Mouse (Mus musculus) ovary, postnatal 10 days (tissue): ENCODE data around the gene Prkce.

ENCODE experiments used
- DNase-seq: peaks from one replicate; pipeline ENCODE4 v3.0.0; 2022; ENCODE audit warnings: low spot score

The Prkce gene

DNA sequence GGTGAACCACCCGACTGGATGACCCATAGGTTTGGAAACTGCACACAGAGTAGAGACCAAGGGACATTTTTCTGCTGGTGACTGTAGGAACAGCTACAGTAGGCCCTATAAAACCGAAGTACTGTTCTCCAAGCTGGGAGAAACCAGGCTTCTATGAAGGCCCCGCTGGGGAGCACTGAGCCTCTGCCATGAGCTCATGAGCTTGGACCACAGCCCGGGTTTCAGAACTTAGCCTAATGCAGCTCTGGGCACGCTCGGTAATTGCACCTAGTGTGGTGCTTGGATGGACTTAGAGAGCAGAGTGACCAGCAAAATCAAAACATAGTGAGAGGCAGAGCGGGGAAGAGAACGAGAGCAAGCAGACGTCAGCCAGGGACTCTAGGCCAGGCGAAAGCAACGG lies 134.7 kb downstream of the Prkce start:
- DNase-seq = no peak

DNA sequence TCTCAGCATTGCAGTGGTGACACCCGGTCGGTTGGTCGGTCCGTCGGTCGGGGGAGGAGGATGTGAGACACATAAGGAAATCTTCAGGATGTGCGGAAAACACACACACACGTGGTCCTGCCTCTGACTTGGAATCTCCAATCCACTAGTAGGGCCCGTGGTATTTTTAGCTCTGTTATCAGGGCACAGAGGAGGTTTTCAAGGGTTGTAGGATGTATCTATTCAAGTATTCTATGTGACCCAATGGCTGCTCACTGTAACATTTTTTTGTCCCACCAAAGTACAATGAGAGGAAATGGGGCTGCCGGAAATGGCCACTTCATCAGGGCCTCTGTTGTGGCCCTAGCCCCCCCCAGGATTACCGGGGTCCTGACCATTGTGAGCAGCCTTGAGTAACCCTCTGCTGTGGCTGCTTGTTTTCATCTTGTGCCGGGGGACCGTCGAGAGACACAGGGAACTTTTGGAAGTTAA lies 135.3 kb downstream of the Prkce start:
- DNase-seq = no peak

DNA sequence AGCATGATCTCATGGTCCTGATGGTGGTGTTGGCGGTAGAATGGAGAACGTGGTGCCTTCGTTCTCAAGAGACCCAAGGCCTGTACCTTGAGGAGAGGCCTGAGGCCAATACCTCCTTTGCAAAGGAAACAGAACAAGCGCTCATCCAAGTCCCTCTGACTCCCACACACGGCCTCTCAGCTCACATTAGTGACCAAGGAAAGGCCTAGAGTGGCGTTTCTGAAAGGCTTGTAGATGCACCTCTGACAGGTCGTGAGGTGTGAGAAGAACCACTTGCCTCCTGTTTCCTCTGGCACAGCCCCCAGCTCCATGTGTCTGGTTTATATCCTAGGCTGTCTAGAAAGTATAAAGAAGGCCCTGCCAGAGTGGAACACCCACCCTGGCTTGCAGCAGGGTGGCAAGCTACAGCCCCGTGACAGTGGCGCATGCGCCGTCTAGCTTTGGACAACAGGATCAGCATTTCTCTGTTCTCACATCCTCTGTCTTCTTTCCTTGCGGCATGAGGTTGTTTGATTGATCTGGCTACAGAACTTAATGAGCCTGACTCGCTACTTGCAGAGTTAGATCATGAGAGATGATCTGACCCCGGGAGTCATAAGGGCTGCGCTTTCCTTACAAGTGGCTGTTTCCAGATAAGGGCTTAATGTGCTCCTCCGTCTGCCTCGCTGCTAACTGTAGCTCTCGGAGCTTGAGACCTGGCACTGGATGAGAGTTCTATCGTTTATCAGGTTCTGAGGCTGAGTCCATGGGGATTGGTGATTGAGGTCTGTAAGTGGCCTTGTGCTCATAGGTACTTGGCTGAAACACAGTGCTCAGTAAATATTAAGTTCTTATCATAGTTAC lies 136.0 kb downstream of the Prkce start:
- DNase-seq = no peak

DNA sequence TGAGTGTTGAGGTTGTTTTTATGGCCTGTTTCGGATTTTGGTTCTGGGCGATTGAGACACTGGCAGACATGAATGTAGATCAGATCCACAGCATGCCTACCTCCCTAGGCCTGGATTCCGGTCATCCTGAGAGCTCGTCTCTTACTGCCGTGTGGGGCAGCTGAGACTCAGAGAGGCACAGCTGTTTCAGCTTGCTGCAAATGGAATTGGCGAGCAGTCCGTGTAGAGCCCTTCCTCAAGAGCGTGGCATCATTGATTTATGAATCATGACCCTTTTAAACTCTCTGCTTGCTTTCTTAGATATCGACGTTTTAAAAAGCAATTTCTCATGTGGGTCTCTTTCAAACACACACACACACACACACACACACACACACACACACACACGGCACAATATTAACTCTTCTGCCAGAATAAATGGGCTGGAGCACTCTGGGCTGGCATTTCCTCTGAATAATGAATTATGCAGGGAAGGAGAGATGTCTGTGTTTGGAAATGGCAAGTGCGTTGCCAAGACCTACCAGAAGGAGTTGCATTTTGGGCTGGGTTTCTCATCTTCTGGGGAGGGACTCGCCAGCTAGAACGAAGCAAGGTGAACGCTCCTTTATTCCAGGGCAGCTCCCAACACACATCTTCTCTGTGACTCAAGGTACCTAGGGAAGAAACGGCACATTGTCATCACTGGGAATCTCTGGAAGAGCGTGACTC lies 137.5 kb downstream of the Prkce start:
- no peak for DNase-seq

DNA sequence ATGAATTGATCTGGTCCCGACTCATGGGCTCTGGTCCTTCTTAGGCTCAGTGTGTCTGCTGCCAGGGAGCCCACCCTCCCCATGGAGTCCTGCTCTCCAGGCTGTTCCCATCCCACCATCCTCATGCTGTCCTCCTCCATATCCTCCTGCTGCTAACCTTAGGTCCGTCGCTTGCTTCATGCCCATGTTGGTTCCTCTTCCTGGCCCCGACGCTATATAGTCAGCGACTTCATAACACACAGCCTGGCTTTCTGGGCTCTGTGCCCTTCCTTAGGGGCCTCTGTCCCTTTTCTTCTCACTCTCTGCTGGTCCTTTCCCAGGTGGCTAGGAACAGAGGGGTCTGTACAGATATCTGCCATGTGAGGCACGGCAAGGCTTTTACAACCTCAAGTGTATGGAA lies 138.6 kb downstream of the Prkce start:
- no peak for DNase-seq

DNA sequence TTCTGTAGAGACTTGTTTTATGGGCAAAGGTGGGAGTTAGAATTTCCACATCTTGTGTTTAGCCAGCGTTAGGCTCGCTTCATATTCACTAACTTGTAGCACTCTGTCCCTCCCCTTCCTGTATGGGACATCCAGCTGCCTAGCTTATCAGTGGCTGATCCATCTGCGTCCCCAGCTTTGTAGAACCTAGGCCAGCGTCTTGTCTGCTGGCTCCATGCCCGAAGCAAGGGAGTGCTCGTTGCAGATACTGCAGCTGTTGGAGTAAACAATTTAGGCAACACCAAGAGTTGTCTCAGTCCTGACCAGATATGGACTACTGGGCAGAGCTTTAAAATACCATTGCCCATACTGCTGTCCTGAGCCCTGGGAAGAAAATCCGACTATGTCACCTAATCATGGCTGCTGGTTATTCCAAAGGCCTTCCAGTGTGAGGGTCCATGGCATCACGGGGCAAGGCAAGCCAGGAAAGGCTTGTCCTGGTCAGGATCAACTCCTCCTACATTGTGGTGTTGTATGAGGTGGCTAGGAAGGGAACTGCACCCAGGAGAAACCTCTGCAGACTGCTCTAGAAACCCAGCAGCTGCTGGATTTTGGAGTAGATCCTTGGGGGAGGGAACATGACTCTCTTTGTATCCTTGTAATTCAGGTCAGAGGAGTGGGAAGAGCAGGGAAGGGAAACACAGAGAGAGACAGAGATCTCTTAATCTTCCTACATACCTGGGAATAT lies 146.0 kb downstream of the Prkce start:
- no peak for DNase-seq

DNA sequence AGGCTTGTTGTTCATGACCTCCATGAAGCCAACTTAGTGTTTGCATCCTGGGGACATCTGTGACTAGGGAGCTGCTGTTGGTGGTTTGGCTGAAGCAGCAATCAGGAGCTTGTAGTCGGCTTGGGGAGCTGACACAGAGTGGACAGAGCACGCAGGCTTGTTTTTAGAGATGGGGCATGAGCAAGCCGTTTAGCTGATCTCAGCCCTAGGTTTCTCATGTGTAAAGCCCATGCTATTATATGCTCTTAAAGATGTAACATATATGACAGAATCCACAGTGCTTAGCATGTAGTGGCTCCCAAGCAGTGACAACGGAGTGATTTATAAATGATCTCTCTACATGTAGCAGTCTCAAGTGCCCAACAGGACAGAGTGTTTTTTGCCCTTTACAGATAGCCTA lies 148.3 kb downstream of the Prkce start:
- DNase-seq = no peak

DNA sequence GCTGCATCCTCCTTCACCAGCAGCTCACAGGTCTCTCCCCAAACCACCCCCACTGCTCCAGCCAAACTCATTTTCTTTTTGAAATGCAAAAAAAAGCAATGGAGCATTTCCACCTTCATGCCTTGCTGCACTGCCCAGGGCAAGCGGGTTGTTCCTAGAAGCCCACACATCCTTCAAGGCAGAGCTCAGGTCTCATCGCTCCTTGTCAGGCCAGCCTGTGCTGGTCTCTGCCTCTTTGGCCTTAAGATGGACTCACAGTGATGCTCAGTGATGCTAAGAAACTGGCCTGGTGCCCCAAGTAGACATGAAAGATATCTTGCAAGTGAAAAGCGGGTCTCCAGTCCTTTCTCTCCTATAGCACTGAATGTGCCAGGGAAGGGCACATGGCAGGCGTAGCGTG lies 149.2 kb downstream of the Prkce start:
- DNase-seq = no peak

DNA sequence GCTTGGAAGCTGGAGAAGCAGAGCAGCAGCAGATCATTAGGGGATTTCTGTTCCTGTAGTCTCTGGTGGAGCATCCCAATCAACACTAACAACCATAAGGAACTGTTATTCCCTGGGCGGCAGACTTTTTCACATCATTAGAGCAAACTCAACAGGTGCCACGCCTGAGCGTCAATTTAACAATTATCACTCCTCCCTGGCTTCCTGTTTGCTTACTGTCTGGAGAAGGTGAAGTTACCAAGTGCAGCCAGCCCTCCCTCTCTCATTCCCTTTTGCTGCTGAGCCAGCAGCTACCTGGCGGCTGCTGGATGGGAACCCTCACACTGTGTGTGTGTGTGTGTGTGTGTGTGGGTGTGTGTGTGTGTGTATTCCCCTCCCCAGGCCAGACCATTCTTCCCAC lies 149.6 kb downstream of the Prkce start:
- DNase-seq = no peak

DNA sequence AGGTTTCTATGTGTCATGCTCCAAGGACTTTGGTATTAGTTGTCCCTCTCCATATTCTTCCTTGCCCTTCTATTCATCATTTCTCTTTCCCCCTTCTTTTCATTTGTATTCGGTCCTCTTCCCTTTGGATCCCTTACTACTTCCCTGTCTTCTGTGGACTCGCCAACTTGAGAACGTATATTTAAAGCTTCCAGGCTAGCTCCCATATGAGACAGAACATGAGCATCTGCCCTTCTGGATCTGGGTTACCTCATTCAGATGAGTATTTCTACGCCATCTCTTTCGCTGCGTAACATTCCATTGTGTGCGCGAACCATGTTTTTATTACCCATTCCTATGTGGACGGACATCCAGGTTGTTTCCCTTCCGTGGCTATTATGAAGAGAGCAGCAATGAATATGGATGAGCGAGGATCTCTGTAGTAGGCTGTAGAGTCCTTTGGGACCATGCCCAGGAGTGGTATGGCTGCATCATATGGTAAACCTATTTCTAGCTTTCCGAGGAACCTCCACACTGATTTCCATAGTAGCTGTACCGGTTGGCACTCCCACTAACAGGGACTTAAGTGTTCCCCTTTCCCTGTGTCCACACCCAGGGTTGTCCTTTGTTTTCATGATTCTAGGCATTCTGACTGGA lies 152.5 kb downstream of the Prkce start:
- DNase-seq = no peak

DNA sequence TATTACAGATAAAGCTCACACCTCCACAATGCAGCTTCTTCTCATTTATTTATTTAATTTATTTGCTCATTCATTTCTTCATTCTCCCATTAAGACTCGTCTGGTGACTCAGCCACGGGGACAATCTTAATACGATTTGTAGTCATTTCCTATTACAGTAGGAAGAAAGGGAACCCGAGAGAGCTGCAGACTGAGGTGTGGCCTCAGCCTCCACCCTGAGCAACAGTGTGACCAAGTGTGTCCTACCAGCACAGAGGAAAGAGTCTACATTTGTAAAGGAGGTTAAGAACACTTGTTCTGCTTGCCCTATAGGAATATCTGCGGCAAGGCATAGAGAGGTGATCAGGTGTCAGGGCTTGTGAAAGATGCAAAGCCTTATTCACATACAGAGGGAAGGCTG lies 155.3 kb downstream of the Prkce start:
- no peak for DNase-seq

DNA sequence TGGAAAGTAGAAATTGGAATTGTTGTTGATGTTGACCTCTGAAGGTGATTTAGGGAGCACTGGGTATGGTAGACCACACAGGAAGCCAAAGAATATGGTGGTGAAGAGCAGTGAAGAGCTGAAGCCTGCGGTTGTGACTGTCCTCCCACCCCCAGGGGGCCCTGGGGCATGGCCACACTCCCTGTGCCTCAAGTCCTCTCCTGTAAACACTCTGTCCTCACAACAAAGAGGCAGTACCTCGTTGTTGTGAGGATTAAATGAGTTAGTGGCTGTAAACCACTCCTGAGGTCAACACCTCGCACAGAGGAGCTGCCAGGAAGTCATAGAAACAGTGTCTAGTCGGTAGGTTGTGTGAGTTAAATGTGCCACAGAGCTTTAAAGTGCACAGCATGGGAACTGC lies 155.7 kb downstream of the Prkce start:
- DNase-seq = no peak

DNA sequence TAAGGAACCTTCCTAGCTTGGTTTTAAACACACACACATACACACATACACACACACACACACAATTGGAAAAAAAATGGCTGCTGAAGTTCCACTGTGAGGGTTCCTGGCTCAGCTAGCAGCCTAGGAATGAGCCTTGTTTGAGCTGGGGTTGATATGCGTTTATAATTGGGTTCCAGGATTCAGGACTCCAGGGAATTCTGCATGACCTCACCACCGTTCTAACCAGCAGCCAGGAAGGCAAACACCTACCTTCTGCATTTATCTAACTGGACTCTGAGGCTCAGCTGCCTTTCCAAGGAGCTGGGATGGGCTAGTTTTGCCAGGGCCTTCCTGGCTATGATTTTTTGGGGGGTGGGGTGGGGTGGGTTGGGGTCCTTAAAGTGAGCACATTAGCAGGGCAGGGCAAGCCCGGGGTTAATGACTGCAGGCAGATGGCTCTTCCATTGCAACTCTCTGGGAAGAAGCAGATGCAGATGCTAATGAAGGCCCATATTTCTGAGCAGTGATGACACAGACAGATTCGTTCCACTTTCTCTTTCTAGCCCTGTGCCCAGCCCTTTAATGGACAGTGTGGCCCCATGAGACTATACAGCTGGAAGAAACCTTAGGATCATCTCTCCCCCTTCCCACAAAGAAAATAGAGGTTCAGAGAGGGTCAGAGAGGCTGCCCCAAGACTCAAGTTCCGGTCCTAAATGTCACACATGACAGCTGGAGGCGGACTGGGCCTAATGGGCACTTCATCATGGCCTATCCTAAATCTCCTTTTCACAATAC lies 156.5 kb downstream of the Prkce start:
- no peak for DNase-seq

DNA sequence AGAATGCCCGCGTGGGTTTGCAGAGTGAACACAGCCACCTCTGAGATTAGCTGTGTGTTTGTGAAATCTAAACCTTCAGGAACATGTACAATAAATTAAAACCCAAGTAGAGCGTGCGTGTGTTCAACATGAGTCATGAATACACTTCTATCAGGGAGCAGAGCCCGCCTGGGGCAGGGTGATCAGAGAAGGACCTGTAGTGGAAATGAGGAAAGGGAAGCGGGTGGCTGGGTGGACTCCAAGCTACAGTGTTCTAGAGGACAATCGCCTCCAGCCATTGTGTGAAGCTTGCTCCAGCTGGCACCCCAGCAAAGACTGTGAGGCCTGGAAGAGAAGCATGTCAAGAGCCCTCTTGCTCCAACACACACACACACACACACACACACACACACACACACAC lies 157.2 kb downstream of the Prkce start:
- DNase-seq = no peak

DNA sequence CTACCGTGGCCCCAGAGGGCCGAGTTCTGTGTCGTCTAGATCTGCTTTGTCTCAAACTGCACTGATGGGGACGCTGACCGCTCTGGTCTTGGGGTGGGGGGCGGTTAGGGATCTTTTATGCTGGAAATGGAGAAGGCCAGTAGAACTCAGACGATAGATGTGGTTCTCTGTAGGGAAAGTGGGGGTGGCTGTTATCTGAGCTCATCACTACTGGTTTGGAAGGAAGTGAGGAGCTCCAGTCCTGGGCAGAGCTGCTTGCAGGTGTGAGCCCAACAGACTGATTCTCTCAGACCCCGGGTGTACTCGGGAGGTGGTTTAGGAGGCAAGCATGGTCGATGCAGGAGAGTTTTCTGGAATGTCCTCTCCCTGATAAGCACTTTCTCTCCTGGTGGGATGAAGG lies 157.7 kb downstream of the Prkce start:
- DNase-seq = no peak

DNA sequence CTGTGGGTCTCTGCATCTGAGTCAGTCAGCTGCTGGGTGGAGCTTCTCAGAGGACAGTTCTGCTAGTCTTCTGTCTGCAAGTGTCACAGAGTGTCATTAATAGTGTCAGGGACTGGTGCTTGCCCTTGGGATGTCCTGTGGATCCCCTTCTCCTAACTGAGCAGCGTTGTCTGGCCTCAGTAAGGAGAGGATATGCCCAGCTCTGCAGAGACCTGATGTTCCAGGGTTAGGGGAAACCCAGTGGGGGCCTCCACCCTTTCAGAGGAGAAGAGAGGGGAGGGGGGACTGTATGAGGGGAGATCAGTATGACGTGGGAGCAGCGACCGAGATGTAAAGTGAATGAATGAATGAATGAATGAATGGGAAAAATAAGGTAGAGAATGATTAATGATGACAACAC lies 160.4 kb downstream of the Prkce start:
- no peak for DNase-seq

DNA sequence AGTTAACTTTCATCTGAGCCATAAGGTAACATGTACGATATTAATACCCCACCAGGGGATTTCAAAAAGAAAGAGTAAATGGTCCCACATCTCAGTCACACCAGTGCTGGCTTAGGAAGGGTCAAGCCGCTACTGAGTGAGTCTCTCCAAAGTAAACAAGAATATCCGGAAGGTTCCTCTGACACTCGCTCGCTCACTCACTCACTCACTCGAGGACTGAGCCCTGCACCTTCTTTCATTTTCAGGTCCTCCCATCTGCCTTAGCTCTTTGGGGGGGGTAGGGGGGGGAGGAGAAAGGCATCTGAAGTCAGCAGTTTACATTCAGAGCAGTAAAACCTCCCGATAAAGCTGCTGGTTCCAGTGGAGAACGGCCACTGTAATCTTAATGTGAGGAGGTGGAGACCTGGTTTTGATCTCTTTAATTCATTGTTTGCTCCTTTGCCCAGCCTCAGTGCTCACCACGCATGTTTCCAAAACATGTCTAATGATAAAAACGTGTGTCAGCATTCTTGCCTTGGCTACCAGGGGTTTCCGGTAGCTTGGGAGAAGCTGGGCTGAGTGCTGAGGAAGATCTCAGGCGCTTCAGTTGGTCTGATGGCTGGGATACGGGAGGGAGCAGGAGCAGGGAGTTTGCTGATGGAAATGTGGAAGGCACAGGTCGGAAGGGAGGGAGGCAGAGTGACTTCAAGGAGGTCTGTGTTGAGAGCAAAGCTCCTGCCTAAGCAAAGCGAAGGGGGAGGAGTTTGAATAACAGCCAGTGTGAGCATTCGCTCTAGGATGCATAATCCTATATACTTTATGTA lies 161.9 kb downstream of the Prkce start:
- no peak for DNase-seq

DNA sequence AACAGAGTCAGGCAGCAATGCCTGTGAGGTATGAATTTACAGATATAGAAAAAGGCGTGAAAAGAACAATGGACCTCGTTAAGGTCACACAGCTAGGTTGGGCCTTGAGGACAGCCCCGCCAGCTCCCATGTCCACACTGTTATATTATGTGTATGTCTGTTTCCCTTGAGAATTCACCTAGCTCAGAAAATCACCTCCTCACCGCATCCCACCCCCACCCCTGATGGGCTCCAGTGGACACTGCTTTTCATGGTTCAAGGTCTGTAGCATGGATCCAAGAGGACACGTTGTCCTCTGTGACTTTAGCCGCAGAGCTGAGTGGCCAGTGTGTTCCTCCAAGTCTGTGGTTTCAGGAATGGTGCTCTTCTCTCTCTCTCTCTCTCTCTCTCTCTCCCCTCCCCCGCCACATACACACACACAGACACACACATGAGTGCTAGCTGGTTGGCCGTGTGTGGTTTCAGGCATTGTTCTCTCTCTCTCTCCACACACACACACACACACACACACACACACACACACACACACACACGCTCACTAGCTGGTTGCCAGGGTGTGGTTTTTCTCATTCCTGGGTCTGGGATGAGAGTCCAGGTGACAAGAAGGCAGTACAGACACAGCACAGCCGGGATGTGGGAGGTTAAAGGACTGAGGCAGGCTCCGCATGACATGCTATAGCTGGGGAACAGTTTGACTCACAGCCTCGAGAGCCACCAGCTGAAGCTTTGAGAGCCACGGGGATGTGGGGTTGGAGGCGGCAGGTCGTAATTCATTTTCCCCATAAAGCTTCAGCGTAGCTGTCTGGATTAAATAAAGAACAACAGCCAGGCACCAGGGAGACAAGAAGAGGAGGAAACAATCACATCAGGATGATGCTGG lies 162.7 kb downstream of the Prkce start:
- no peak for DNase-seq

DNA sequence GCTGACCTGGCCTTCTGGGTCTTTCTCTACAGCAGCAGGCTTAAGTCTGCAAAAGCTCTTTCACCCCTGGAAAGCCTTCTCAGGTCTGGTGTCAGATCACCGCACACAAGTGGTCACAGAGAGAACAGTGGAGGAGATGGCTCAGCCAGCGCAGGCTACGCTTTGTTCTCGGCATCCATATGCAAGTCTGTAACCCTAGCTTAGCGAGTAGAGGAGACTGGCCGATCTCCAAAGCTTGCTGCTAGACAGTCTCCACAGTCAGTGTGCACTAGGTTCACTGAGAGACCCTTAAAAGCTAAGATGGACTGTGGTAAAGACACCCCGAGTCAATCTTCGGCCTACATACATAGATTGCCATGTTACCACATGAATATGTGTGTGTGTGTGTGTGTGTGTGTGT lies 164.2 kb downstream of the Prkce start:
- no peak for DNase-seq

DNA sequence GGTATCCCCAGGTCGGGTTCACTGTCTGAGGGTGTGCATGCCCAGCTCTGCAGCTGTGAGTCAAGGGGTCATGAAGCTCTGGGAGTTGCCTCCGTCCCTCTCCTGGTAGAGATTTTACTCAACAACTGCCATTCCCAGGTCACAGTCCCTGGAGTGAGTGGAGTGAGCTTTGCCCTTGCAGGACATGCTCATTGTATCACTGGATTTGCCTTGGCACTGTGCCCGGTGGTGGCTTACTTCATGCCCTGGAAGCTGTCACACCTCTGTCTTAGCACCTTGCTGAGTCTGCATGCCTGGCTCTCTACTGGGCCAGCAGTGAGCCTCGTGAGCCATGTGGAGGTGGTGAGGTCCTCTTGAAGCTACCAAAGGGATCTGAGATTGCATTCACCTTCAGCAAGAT lies 167.4 kb downstream of the Prkce start:
- DNase-seq = no peak
